Mouse (Mus musculus): ENCODE data around the gene Ccnk.

The Ccnk gene

DNA sequence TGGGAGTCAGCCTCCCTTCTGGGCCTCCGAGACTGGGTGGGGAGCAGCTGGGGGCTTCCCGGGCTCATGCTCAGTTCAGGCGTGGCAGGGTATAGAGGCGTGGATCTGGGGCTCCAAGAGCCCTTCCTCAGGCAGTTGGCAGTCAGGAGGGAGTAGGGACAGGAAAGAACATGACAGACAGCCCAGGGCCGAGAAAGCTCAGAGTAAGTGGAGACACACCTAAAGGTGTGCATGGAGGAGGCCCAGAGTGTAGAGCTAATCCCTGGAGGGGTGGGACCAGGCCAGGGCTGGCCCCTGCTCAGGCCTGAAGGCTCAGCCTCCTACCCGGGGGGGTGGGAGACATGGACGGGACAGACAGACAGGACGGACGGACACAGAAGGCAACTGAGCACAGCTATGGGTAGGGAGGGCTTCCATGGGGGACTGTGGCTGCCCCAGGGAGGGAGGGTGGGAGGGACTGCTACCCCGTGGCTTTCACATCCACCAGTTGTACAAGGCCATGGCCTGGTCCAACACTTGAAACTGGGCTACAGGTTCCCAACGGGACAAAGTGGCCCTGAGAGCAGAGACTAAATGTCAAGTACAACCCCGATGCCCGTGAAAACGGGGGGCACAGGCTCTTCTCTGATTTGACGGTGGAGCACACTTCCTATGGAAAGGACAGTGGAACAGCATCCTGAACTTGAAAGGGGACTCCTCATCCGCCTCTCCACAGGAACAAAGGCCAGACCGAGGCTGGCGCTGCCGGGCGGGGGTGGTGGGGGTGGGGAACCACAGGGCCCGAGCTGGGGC is 40.6 kb downstream of the Ccnk start:
- in situ Hi-C loops (cut with MboI; ENCODE audit: unreplicated experiment in 2 of 2) = no loop called here

GRCm38 (mm10) chr12:108220621-108221020 is 41.2 kb downstream of the Ccnk start:
- in situ Hi-C loops (cut with MboI; ENCODE audit: unreplicated experiment in 2 of 2) = no loop called here

DNA sequence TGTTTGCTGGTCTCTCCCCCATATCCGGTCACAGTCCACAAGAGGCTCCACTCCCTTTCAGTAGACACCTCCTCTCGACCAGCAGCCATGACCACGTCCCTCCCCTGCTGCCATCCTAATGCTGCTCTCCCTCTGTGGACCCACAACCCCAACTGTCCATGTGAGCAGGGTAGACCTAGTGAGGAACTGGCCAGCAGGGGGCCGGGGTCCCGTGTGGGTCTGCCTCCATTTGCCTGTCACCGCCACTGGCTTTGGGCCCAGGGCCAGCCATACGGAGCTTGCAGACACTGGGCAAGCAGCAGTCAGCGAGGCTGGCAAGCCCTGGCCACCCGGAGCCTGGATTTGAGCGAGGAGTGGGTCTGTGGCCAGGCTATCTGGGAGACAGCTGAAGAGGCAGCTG is 41.8 kb downstream of the Ccnk start:
- in situ Hi-C loops (cut with MboI; ENCODE audit: unreplicated experiment in 2 of 2) = no loop called here

GRCm38 (mm10) chr12:108221712-108222111 is 42.3 kb downstream of the Ccnk start:
- in situ Hi-C loops (cut with MboI; ENCODE audit: unreplicated experiment in 2 of 2) = no loop called here

- in situ Hi-C loops (cut with MboI; ENCODE audit: unreplicated experiment in 2 of 2) = no loop called here
Measured at GRCm38 (mm10) chr12:108223357-108223756, 44.0 kb downstream of the Ccnk start.

- in situ Hi-C loops (cut with MboI; ENCODE audit: unreplicated experiment in 2 of 2) = no loop called here
Measured at GRCm38 (mm10) chr12:108225781-108226180, 46.4 kb downstream of the Ccnk start.

DNA sequence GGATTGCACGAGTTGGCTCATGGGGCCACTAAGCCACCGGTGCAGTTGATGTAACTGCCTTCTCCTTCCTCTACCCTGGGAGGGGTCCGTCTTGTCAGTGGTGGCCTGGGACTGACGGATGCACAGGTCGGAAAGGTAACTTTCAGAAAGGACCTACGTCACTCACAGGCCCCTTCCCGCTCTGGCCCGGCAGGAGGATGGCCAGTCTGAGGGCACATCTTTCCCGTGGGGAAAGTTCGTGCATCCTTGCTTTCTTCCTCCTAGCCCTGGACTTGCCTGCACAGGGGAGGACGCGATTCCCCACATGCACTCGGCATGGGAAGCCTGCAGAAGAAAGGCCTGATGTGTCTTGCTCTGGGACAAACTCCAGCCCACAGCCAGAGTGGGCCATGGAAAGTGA is 46.8 kb downstream of the Ccnk start:
- in situ Hi-C loops (cut with MboI; ENCODE audit: unreplicated experiment in 2 of 2) = no loop called here

DNA sequence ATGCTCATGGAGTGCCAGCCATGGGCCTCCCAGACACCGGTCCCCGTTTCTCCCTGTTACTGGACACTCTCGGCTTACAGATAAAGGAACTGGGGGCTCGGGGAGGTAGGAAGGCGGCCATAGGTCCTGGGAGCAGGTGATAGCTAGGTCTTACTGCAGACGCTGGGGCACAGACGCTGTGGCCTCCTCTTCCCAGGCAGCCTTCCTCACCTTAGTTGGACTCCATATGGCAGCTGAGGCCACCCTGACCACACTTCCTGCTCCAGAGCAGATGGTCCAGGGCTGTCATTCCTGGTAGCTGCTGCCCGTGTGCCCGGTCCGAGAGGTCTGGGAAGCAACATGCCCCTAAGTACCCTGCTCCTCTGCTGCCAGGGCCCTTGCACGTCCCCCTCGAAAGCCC is 47.6 kb downstream of the Ccnk start:
- in situ Hi-C loops (cut with MboI; ENCODE audit: unreplicated experiment in 2 of 2) = no loop called here

- in situ Hi-C loops (cut with MboI; ENCODE audit: unreplicated experiment in 2 of 2) = no loop called here
Measured at GRCm38 (mm10) chr12:108227527-108227926, 48.1 kb downstream of the Ccnk start.

DNA sequence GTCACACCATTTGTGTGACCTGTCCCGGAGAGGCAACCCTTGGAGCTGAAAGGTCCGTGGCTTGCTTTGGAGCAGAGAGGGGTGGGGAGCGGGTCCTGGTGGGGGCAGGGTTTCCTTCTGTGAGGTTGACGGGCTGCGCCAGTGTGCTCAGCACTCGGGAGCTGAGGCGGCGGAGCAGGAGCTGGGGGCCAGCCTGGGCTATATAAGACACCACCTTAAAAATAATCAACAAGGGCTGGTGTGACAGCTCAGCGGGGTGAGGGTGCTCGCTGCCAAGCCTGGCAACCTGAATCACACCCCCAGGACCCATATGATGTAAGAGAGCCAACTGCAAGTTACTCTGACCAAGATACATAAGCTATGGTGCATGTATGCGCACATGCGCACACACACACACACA is 50.7 kb downstream of the Ccnk start:
- in situ Hi-C loops (cut with MboI; ENCODE audit: unreplicated experiment in 2 of 2) = no loop called here

DNA sequence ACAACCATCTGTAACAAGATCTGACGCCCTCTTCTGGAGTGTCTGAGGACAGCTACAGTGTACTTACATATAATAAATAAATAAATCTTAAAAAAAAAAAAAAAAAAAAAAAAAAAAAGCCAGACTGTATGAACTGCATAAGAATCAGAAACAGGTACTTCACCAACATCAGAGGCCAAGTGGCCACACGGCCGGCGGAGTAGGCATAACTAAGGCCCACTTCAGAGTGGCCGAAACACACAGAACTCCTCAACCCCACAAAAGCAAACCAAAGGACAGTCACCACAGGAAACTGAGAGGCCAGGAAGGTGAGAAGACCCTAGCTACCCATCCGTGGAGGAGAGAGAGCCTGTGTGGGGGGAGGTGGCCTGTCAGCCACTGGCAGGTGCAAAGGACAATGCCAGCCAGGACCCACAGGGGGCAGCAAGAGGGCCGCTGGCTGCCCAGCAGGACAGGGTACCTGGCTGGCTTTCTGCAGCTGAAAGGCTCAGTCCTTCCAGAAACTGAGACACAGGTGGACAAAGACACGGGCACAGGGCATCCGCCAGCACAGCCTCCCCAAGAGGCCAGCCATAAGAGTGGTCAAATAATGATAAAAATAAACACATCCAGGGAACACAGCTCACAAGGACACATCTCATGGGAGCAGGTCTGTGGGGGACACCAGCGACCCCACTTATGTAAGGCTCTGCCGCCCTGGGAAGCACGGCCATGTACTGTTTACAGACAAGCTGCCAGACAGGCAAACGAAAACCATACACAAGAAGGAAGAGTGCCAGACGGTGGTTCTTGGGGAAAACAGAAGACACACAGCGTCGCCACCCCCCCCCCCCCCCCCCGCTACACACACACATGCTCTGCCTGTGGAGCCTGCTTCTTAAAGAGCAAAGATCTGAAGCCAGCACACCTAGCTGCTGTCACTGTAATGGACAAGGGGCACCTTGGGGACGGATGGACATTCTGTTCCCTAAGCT is 51.7 kb downstream of the Ccnk start:
- in situ Hi-C loops (cut with MboI; ENCODE audit: unreplicated experiment in 2 of 2) = no loop called here

GRCm38 (mm10) chr12:108231901-108232300 is 52.5 kb downstream of the Ccnk start:
- in situ Hi-C loops (cut with MboI; ENCODE audit: unreplicated experiment in 2 of 2) = no loop called here

GRCm38 (mm10) chr12:108233736-108234135 is 54.4 kb downstream of the Ccnk start:
- in situ Hi-C loops (cut with MboI; ENCODE audit: unreplicated experiment in 2 of 2) = no loop called here

- in situ Hi-C loops (cut with MboI; ENCODE audit: unreplicated experiment in 2 of 2) = no loop called here
Measured at GRCm38 (mm10) chr12:108234832-108235602, 55.6 kb downstream of the Ccnk start.

DNA sequence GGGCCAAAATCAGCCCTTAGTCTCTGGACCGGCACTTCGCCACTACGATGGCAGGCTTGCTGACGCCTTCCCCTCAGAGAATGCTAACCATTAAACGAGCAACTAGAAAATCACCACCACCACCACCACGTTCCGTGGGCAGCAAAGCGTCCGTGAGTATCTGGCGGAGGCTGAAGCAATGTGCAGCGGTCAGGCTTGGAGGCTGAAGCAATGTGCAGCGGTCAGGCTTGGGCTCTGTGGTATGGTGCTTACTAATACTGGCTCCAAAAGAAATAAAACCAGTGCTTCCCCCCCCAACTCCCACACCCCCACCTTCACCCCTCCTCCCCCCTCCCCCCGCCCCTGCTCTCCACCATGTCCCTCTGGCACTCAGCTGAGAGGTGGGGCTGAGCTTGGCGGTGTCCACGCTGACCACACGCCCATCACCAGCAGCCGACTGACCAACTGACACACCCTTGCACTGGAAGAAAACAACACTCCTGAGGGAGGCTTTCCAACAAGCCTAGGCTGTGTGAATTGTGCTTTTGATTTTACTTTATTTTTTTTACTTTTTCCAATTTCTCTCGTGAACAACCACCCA is 56.7 kb downstream of the Ccnk start:
- in situ Hi-C loops (cut with MboI; ENCODE audit: unreplicated experiment in 2 of 2) = no loop called here

- in situ Hi-C loops (cut with MboI; ENCODE audit: unreplicated experiment in 2 of 2) = no loop called here
Measured at GRCm38 (mm10) chr12:108237300-108238006, 58.1 kb downstream of the Ccnk start.

GRCm38 (mm10) chr12:108238395-108239035 is 59.1 kb downstream of the Ccnk start:
- in situ Hi-C loops (cut with MboI; ENCODE audit: unreplicated experiment in 2 of 2) = no loop called here

DNA sequence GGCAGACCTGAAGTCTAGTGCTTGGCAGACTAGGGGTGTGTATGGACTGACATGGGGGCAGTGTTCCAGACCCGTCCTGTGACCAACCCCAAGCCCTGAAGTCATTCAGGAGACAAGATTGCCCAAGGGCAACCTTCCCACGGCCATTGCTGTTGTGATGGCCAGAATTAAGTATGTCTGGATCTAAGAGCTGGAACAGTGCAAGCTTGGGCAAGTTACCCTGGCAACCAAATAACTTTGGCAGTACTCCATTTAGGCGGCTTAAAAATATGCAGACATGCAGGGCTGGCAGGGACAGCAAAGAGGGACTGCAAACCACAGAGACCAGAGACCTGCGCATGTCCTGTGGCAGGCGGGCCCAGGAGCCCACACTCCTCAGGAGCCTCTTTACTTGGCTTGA is 60.1 kb downstream of the Ccnk start:
- in situ Hi-C loops (cut with MboI; ENCODE audit: unreplicated experiment in 2 of 2) = no loop called here

GRCm38 (mm10) chr12:108240401-108240890 is 61.1 kb downstream of the Ccnk start:
- in situ Hi-C loops (cut with MboI; ENCODE audit: unreplicated experiment in 2 of 2) = no loop called here
